Comparison of ENCODE assay signal across 14 mouse cellular contexts in genomic region chr7:49741923-49742322, GRCm38 (mm10). TPM values are rescaled to one million over a fixed set of nuclear protein-coding genes. Genes with fewer than 3 reads are reported as not detected.
DNase-seq lines count a peak whose midpoint lies in the region; ATAC-seq and TF ChIP-seq lines count a peak whose summit lies in the region.
"Had no signal": no experiment of that assay in that cellular context is flagged by ENCODE, and none has a peak within 500 bp of the region (broad histone marks: within the 10 kb centered on the region; RNA-seq: fewer than 3 reads in every experiment).

No protein-coding gene starts in this region.

- no peak overlapping the region for H3K9ac ChIP-seq in heart, embryonic 13.5 days
- H3K9ac ChIP-seq in neural tube, embryonic 12.5 days = no peak overlapping the region
- H3K9ac ChIP-seq: intestine, embryonic 15.5 days; limb, embryonic 12.5 days had no signal

- H3K9me3 ChIP-seq in heart, embryonic 13.5 days = 0 out of 2 replicates have a peak, but pooled peaks cover 8% of the 10 kb centered on the region
- no peaks in the 10 kb centered on the region for H3K9me3 ChIP-seq in neural tube, embryonic 12.5 days
- H3K9me3 ChIP-seq: intestine, embryonic 15.5 days; limb, embryonic 12.5 days had no signal

- DNase-seq in heart, postnatal 14 days = no peak
- DNase-seq in neural tube, embryonic 10.5 days (ENCODE audit: extremely low spot score, low spot score) = no peak
- peak; percentile 27 for DNase-seq in mesoderm, embryonic 11.5 days (ENCODE audit: low read depth, low spot score)
- no peak for DNase-seq in layer of hippocampus, adult 2 months (ENCODE audit: low spot score in 2 of 2)
- DNase-seq in heart, postnatal 25 days (ENCODE audit: low spot score) = no peak
- DNase-seq: adrenal gland, postnatal 36 days; cerebellum, postnatal 36 days; heart, adult 11 months; right cerebral cortex, adult 18-20 months; spleen, adult 18-20 months had no signal

- H3K27ac ChIP-seq in heart, embryonic 13.5 days (replicated peaks) = no peak overlapping the region
- H3K27ac ChIP-seq in neural tube, embryonic 12.5 days = no peak overlapping the region
- H3K27ac ChIP-seq in layer of hippocampus, adult 2 months = no peak overlapping the region
- H3K27ac ChIP-seq: intestine, embryonic 15.5 days; limb, embryonic 12.5 days had no signal

- H3K27me3 ChIP-seq in heart, embryonic 13.5 days (replicated peaks) = no peaks in the 10 kb centered on the region
- peaks cover 51% of the 10 kb centered on the region for H3K27me3 ChIP-seq in neural tube, embryonic 12.5 days (replicated peaks)
- H3K27me3 ChIP-seq: intestine, embryonic 15.5 days had no signal

- no peak for TF ChIP-seq CTCF in layer of hippocampus, adult 2 months (conservative IDR thresholded peaks at IDR 0.05)

- no peak for ATAC-seq in heart, embryonic 13.5 days (ENCODE audit: extremely low read depth, insufficient number of reproducible peaks, low FRiP score, low TSS enrichment)
- ATAC-seq in neural tube, embryonic 12.5 days (ENCODE audit: low FRiP score, low read depth) = peak; percentile 82
- ATAC-seq: intestine, embryonic 15.5 days had no signal

- H3K36me3 ChIP-seq in heart, embryonic 13.5 days = no peaks in the 10 kb centered on the region
- no peaks in the 10 kb centered on the region for H3K36me3 ChIP-seq in neural tube, embryonic 12.5 days
- H3K36me3 ChIP-seq: intestine, embryonic 15.5 days; limb, embryonic 12.5 days had no signal

- 0 out of 2 replicates have a peak overlapping the region, but pooled peaks have one; percentile 9 for H3K4me2 ChIP-seq in heart, embryonic 13.5 days
- no peak overlapping the region for H3K4me2 ChIP-seq in neural tube, embryonic 12.5 days (replicated peaks)
- H3K4me2 ChIP-seq: intestine, embryonic 15.5 days; limb, embryonic 12.5 days had no signal

- 39% methylated on average over 10 of the region's 10 CpGs for WGBS in heart, embryonic 13.5 days
- 13% methylated on average over 10 of the region's 10 CpGs for WGBS in neural tube, embryonic 12.5 days

- H3K4me3 ChIP-seq in heart, embryonic 13.5 days = no peak overlapping the region
- no peak overlapping the region for H3K4me3 ChIP-seq in neural tube, embryonic 12.5 days
- no peak overlapping the region for H3K4me3 ChIP-seq in layer of hippocampus, adult 2 months
- H3K4me3 ChIP-seq: intestine, embryonic 15.5 days; limb, embryonic 12.5 days had no signal

- intact Hi-C loops in heart, postnatal 14 days (cut with DNase I) = no loop called here
- intact Hi-C loops in heart, postnatal 25 days (cut with DNase I) = no loop called here

- peaks cover 9% of the 10 kb centered on the region; the same call in 1 of the 2 replicates for H3K4me1 ChIP-seq in heart, embryonic 13.5 days
- peaks cover 6% of the 10 kb centered on the region; the same call in 1 of the 2 replicates for H3K4me1 ChIP-seq in neural tube, embryonic 12.5 days
- H3K4me1 ChIP-seq: intestine, embryonic 15.5 days; limb, embryonic 12.5 days had no signal

RNA-seq across cellular contexts. Expression of gene Htatip2, which starts 17.0 kb away (rescaled TPM):
- 16.3 and 17.3 TPM in 2 replicates for polyA plus RNA-seq in heart, embryonic 13.5 days (2015; fragmentation: Nextera tagmentation; extraction: Ambion mirVana)
- 1 to 10 TPM; 5.3 to 6.9 TPM for total RNA-seq in heart, postnatal 14 days (2021)
- polyA plus RNA-seq in neural tube, embryonic 12.5 days (2016; fragmentation: Nextera tagmentation; extraction: Ambion mirVana) = 4.5 and 4.9 TPM in 2 replicates
- 10 to 100 TPM; 10.9 to 12.5 TPM for total RNA-seq in layer of hippocampus, adult 2 months (2021)
- 1 to 10 TPM; 8.6 to 9.1 TPM for total RNA-seq in heart, postnatal 25 days (2021)

RNA-seq across cellular contexts. Expression of gene Prmt3, which starts 36.2 kb away (rescaled TPM):
- 46.0 and 47.7 TPM in 2 replicates for polyA plus RNA-seq in heart, embryonic 13.5 days (2015; fragmentation: Nextera tagmentation; extraction: Ambion mirVana)
- total RNA-seq in heart, postnatal 14 days (2021) = 10 to 100 TPM; 10.1 to 10.2 TPM
- polyA plus RNA-seq in neural tube, embryonic 12.5 days (2016; fragmentation: Nextera tagmentation; extraction: Ambion mirVana) = 52.4 and 54.5 TPM in 2 replicates
- total RNA-seq in layer of hippocampus, adult 2 months (2021) = 10 to 100 TPM; 33.5 to 35.0 TPM
- 10 to 100 TPM in 1 of 2 experiments, 1 to 10 TPM in 1; 9.8 to 12.1 TPM for total RNA-seq in heart, postnatal 25 days (2021)
